Comparison of ENCODE assay signal across 25 mouse cellular contexts in genomic region chr6:41054379-41054778, GRCm38 (mm10). TPM values are rescaled to one million over a fixed set of nuclear protein-coding genes. Genes with fewer than 3 reads are reported as not detected.
"Had no signal": no experiment of that assay in that cellular context is flagged by ENCODE, and none has a peak within 500 bp of the region (broad histone marks: within the 10 kb centered on the region; RNA-seq: fewer than 3 reads in every experiment).

No protein-coding gene starts in this region.

- DNase-seq: liver, postnatal 0 days; lung, adult 2 months; lung, postnatal 14 days; lung, postnatal 36 days; right cerebral cortex, postnatal 14 days; thymus, postnatal 14 days; thymus, postnatal 4 days had no signal

- H3K9ac ChIP-seq: liver, embryonic 15.5 days; liver, postnatal 0 days; lung, embryonic 15.5 days; midbrain, embryonic 13.5 days; midbrain, embryonic 15.5 days; neural tube, embryonic 12.5 days; stomach, embryonic 15.5 days had no signal

- H3K27ac ChIP-seq: liver, embryonic 15.5 days; lung, embryonic 15.5 days; macrophage; midbrain, embryonic 13.5 days; midbrain, embryonic 15.5 days; neural tube, embryonic 12.5 days; stomach, embryonic 15.5 days; stomach, postnatal 0 days had no signal

- H3K4me1 ChIP-seq: liver, embryonic 15.5 days; lung, embryonic 15.5 days; midbrain, embryonic 13.5 days; midbrain, embryonic 15.5 days; neural tube, embryonic 12.5 days; stomach, embryonic 15.5 days had no signal

- H3K4me2 ChIP-seq: liver, embryonic 15.5 days; lung, embryonic 15.5 days; midbrain, embryonic 11.5 days; midbrain, embryonic 13.5 days; midbrain, embryonic 15.5 days; neural tube, embryonic 12.5 days; stomach, embryonic 15.5 days had no signal

- H3K9me3 ChIP-seq: liver, embryonic 15.5 days; lung, embryonic 15.5 days; megakaryocyte, embryonic 14.5 days; midbrain, embryonic 13.5 days; midbrain, embryonic 15.5 days; neural tube, embryonic 12.5 days; stomach, embryonic 15.5 days had no signal

- H3K27me3 ChIP-seq: liver, embryonic 15.5 days; lung, embryonic 15.5 days; megakaryocyte, embryonic 14.5 days; midbrain, embryonic 13.5 days; midbrain, embryonic 15.5 days; neural tube, embryonic 12.5 days; stomach, embryonic 15.5 days had no signal

- H3K36me3 ChIP-seq: liver, embryonic 15.5 days; lung, embryonic 15.5 days; midbrain, embryonic 13.5 days; midbrain, embryonic 15.5 days; neural tube, embryonic 12.5 days; stomach, embryonic 15.5 days had no signal

- ATAC-seq: liver, postnatal 0 days; lung, postnatal 0 days; midbrain, embryonic 13.5 days; midbrain, embryonic 15.5 days had no signal

- H3K4me3 ChIP-seq: liver, embryonic 15.5 days; lung, embryonic 15.5 days; megakaryocyte, embryonic 14.5 days; midbrain, embryonic 13.5 days; midbrain, embryonic 15.5 days; neural tube, embryonic 12.5 days; stomach, embryonic 15.5 days had no signal

RNA-seq across cellular contexts. Expression of gene 2210010C04Rik, which starts 19.1 kb away (rescaled TPM):
- total RNA-seq: midbrain, postnatal 0 days; monocyte, adult 5-6 weeks; neutrophil, adult 5-6 weeks had no signal
- polyA plus RNA-seq: liver, embryonic 15.5 days; liver, postnatal 0 days; lung, embryonic 15.5 days; lung, postnatal 0 days; macrophage; midbrain, embryonic 11.5 days; midbrain, embryonic 13.5 days; midbrain, embryonic 15.5 days; midbrain, postnatal 0 days; neural tube, embryonic 12.5 days; neural tube, embryonic 14.5 days had no signal

RNA-seq across cellular contexts. Expression of gene Gm2663, which starts 55.1 kb away (rescaled TPM):
- total RNA-seq: midbrain, postnatal 0 days; monocyte, adult 5-6 weeks; neutrophil, adult 5-6 weeks had no signal
- polyA plus RNA-seq: liver, embryonic 15.5 days; liver, postnatal 0 days; lung, adult 2 months; lung, embryonic 15.5 days; lung, postnatal 0 days; macrophage; midbrain, embryonic 11.5 days; midbrain, embryonic 13.5 days; midbrain, embryonic 15.5 days; neural tube, embryonic 12.5 days; neural tube, embryonic 14.5 days; spleen, adult 2 months; stomach, embryonic 15.5 days; testis, adult 2 months; urinary bladder, adult 2 months had no signal
